Mouse (Mus musculus): ENCODE results near the gene Coro6. TPM values are rescaled to one million over a fixed set of nuclear protein-coding genes. Genes with fewer than 3 reads are reported as not detected.

The Coro6 gene
- polyA plus RNA-seq, 1 experiment from 2014 or later = 0.31 TPM

GRCm38 (mm10) chr11:77518051-77518798 lies 56.0 kb downstream of the Coro6 start:
- H3K4me1 ChIP-seq (replicated peaks) = peaks cover 53% of the 10 kb centered on the region
- no peak for ATAC-seq (ENCODE audit: low read depth)
- H3K27ac ChIP-seq (replicated peaks) = no peak overlapping the region

GRCm38 (mm10) chr11:77519043-77519442 lies 56.8 kb downstream of the Coro6 start, which contains the start of gene Gm10392:
Gene Gm10392, minus strand, starts transcription at chr11:77519198.
- Histone ChIP-seq H3K9me3 (no peaks in the 10 kb centered on the region), H3K4me3 (no peak within 1 kb of the TSS), H3K9ac (no peak within 1 kb of the TSS), H3K4me1 (replicated peaks) (peaks cover 46% of the 10 kb centered on the region), H3K27me3 (peaks cover 35% of the 10 kb centered on the region), H3K27ac (replicated peaks) (no peak within 1 kb of the TSS), H3K36me3 (no peaks in the 10 kb centered on the region), H3K4me2 (no peak within 1 kb of the TSS)
- WGBS = 70% methylated on average over 5 of the region's 5 CpGs
- ATAC-seq (ENCODE audit: low read depth) = no peak

More at GRCm38 (mm10) chr11:77518051-77518798, 56.0 kb downstream of the Coro6 start:
- Histone ChIP-seq H3K9ac (no peak overlapping the region), H3K4me3 (no peak overlapping the region), H3K36me3 (no peaks in the 10 kb centered on the region), H3K9me3 (no peaks in the 10 kb centered on the region), H3K27me3 (peaks cover 42% of the 10 kb centered on the region), H3K4me2 (no peak overlapping the region)
- 80% methylated on average over 26 of the region's 27 CpGs for WGBS

Other genes with a start within 250 kb of the Coro6 start
- gene Ssh2, start 246.1 kb upstream of the Coro6 start, polyA plus RNA-seq (2015; fragmentation: Nextera tagmentation; extraction: Ambion mirVana) = 13.4 and 15.1 TPM in 2 replicates
- 33.7 and 37.9 TPM in 2 replicates for gene Ankrd13b, start 27.3 kb downstream of the Coro6 start, polyA plus RNA-seq (2015; fragmentation: Nextera tagmentation; extraction: Ambion mirVana)
- gene Git1, start 31.2 kb downstream of the Coro6 start, polyA plus RNA-seq (2015; fragmentation: Nextera tagmentation; extraction: Ambion mirVana) = 11.5 and 14.1 TPM in 2 replicates
- 2.6 and 2.9 TPM in 2 replicates for gene Abhd15, start 52.7 kb downstream of the Coro6 start, polyA plus RNA-seq (2015; fragmentation: Nextera tagmentation; extraction: Ambion mirVana)
- 18.0 and 18.3 TPM in 2 replicates for gene Trp53i13, start 53.6 kb downstream of the Coro6 start, polyA plus RNA-seq (2015; fragmentation: Nextera tagmentation; extraction: Ambion mirVana)
- 0.15 TPM in 1 of 2 replicates, not detected in the other for gene Gm10392, start 56.8 kb downstream of the Coro6 start, polyA plus RNA-seq (2015; fragmentation: Nextera tagmentation; extraction: Ambion mirVana)
- gene Taok1, start 145.4 kb downstream of the Coro6 start, polyA plus RNA-seq (2015; fragmentation: Nextera tagmentation; extraction: Ambion mirVana) = 18.3 and 18.8 TPM in 2 replicates
- 3.9 and 4.0 TPM in 2 replicates for gene Nufip2, start 223.7 kb downstream of the Coro6 start, polyA plus RNA-seq (2015; fragmentation: Nextera tagmentation; extraction: Ambion mirVana)